Mouse (Mus musculus): Measurements from ENCODE around the gene Fras1.

Fras1 gene

DNA sequence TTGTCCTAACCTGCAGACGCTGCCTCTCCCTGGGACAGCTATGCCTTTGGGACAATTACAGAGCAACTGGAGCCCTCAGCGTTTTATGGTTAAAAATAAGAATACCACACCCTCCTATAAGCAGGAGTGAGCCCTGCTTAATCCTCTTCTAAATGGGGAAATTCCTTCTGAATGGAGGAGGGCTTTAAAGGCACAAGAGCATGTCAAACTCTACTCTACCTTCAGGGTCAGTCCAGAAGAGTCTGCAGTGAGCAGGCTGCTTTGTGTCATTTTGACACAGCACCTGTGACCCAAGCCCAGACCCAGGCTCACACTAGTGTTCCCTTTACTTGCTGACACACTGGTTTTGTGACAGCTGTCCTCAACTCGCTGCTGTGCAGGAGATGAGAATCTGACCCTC, 307.3 kb downstream of the Fras1 start:
- DNase-seq (ENCODE audit: low spot score): no peak

DNA sequence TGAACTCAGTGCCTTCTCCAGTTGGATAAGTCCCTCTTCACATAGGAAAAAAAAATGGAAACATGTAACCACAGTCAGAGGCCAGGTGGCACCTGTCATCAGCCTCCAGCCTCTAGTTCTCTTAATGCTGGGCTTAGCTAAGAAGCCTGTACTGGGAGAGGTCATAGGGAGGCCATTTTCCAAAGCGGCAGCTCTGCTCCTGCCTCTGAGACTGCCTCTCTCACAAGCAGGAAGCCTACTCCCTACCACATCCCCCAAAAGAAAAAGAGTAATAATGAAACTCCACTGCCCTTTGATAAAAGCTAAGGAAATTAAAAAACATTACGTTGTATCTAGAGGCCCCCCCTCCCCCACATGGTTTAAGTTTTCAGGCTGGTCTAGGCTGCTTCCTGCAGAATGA, 309.0 kb downstream of the Fras1 start:
- DNase-seq (ENCODE audit: low spot score): no peak

DNA sequence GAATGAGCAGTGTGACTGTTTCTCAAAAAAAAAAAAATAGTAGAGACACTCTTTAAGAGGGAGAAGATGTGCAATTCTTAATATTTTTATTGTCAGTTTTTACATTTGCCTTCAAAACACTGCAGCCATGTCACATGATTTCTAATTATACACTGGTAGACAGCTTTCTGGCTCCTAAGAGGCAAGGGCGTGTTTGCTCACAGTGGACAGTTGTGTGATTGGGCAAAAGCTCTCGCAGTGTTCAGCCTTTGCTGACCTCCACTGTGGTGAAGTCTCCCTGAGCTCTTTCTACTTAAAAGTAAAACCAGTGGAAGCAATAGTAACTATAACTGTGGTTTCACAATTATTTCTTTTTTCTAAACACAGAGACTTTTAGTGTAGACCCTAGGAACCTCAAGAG, 315.1 kb downstream of the Fras1 start:
- DNase-seq (ENCODE audit: low spot score): no peak

DNA sequence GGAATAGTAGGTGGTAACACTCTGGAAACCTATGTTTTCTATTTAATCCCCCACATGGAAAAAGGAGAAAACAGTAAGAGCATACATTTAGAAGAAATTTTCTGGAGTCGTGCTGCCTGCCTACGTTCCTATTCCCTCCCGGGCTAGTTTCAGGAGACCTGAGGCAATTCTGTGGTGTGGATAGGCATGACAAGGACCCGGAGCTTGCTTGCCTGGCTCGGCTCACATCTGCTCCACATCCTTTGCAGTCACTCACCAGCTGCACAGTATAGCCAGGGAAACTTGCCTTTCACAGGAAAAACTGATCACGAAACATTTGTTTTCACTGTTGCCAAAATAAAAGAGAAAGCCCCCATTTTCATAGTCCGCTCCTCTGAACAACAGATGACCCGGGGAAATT, 325.2 kb downstream of the Fras1 start:
- DNase-seq (ENCODE audit: low spot score): no peak

DNA sequence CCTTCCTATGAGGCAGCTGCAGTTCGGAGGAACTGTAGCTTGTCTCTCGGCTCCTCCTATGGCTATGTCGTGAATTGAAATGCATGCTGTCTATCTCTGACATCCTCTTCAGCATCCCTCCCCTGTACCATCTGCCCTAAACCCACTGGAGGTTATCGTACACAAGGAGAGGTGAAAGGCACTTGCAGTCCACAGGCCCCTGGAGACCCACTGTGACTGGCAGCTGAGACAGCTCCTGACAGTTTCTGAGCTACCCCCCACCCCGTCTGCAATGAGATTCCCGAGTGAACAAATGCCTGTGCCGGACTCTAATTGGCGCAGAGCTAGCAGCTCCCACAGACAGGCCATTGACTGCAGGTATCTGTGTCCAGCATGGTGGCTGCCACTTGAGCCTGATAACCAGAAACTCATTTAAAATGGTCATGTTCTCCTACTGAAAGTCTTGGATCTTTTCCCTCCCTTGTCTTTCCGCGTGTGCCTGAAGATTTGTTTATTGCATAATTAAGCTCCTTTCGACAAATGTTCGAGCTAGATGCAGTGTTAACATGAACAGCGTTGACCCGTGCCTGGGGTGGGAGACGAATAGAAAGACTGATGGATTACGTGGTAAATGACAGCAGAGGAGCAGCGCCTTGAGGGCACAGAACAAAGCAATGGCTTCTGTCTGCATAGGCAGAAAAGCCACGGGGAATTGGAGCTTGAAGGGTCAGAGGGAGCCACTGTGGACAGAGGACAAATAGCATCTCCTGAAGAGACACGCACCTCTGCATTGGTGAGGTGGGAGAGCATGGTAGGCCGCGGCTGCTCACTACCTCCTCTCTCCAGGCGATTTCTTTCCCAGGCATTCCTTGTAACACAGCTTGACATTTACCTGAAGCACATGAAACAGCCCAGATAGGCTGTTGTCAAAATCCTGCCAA, 329.2 kb downstream of the Fras1 start:
- DNase-seq (ENCODE audit: low spot score): peak; percentile 15

DNA sequence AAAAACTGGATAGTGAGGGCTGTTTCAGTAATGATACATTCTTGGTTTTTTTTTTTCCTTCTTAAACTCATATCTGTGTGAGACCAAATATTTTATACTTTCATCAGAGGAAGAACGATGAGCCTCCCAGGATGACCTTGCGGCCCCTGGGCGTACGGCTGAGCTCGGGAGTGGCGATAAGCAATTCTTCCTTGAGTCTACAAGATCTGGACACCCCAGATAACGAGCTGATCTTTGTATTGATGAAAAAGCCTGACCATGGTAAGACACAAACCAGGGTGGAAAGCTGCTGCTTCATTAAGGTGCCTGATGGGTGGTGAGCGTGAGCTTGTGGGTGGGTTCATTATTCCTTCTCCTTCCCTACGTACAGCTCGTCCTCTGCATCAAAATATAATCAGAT, 334.8 kb downstream of the Fras1 start:
- DNase-seq (ENCODE audit: low spot score): no peak

DNA sequence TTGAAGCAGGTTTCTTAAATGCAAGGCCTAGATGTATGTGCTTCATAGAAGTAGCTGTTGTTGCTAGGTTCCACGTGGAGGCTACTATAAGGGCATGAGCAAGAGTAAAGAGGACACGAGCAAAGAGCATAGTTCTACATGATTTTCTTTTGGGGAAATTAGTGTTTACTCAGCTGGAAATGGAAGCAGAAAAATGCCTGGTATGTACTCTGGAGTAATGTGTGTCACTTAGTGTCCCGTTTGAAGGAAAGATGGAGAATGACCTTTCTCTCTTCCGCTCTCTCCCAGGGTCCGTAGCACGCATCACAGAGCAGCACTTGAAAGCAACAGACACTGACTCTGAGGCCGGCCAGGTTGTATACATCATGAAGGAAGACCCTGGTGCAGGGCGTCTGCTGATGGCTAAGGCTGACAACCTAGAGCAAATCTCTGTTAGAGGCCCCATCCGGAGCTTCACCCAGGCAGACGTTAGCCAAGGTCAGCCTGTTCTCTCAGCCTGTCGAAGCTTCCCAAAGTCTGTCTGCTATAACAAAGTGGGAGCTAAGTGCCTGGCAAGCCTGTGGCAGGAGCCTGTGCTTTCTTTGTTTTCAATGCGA, 338.4 kb downstream of the Fras1 start:
- no peak for DNase-seq (ENCODE audit: low spot score)

DNA sequence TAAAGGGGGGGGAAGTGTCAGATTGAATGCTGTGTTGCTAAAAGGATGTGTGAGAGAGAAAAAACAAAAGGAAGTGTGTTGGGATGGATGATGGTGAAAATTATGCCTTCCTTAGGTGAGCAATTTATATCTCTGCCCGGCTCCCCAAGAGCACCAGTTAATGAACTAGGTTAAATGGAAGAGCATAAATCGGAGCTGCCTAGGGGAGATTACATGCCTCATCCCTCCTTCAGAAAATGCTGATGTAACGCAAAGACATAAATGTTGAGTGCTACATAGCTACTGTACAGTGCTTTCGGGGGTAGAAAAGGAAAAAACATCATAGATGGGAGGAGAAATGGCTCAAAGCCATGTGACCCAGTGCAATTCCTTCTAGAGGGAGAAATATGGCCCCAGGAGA, 339.0 kb downstream of the Fras1 start:
- DNase-seq (ENCODE audit: low spot score): no peak

DNA sequence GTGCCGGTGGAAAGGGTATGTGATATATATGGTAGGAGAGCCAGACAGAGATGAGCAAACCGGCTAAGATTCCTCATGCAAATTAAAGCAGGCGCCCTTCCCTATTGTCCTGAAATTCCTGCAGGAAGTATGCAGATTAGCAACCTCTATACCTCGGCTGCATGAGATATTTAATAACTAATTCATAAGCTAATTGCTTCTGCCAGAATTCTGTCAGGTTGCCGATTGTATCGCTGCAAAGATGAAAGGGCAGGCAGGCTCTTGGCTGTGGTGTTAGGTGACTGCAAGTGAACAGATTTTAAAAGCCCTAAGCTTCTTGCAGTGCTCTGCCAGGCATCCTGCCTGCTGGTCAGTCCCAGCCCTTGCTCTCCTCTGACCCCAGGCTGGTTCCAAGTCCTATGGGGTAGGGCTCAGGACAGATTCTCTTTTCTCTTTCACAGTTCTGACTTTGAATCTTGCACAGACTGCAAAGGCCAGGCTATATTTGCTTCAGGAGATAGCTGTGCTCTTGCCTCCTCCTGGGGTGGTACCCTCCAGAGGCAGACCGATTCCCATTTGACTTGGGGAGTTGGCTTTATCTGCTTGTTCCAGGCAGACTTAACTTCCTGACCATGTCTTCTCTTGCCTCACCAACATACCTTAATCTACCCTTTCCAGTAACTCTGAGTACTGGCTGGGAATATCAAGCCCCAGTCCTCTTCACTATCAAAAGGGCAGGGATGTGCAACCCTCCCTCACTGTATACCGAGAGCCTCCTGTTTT, 342.7 kb downstream of the Fras1 start:
- DNase-seq (ENCODE audit: low spot score): no peak

DNA sequence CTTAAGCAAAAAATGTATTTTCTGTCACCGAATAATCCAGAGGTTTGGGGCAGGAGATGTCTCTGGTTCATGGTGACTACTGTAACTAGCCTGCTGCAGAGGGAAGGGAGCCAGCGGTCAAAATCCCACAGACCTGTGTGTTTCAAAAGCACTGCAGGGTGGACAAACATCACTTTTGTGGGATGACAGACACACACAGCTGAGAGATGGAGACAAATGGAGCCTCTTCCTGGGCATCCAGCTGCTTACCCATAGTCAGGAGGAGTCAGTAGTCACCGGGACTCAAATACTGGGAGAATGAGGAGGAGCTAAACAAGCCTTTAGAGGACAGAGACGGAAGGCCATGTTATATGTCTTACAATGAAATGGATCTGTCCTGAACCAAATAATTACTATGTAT, 343.9 kb downstream of the Fras1 start:
- DNase-seq (ENCODE audit: low spot score): no peak

DNA sequence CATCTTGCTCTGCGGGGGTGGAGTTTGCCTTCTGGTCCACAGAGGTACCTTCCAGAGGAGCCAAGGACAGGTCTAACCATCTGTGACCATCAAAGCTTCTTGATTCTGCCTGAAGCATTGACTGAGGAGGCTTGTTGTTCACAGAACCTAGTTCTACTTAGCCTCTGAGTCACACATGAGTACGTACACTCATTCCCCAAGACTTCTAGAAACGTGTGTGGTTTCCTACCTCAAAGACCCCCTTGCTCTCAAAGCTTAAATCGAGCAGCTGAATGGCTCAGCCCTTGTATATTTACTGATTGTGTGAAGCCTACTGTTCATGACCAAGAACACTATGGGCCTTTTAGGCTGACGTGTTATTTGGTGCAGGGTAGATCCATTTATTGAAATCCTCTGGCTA, 344.8 kb downstream of the Fras1 start:
- DNase-seq (ENCODE audit: low spot score): no peak

DNA sequence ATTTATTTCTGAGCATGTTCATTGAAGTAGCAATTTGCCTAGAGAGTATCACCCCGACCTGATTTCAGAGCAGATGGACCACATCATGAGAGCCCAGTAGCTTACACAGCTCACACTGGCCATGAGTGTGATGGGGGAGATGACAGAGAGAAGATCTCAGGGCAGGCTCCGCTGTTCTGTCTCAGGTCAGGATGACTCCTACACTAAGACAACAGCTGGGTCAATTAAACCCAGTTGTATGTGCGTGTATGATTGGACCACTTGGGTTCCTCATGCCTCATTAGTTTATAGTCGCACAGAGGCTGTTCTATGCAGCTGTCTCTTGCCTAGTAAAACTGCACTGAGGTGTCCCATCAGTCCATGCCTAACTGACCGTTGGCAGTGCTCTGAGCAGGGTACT, 345.5 kb downstream of the Fras1 start:
- DNase-seq (ENCODE audit: low spot score): no peak

DNA sequence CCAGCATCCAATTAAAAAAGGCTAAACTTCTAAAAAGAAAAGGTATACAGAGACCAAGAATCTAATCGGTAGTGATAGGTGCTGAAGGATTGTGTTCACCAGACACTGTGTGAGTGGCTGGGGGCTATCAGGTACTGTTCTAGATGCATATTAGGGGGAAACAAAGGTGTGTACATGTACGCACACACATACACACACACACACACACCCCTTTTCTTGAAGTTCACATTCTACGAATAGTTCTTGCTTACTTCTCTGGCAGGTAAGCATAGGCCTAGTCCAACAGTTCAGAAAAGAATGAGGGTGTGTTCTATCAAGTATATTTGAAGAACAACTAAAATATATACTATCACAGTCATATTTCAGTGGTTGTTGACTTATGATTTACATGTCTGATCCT, 348.9 kb downstream of the Fras1 start:
- DNase-seq (ENCODE audit: low spot score): no peak

DNA sequence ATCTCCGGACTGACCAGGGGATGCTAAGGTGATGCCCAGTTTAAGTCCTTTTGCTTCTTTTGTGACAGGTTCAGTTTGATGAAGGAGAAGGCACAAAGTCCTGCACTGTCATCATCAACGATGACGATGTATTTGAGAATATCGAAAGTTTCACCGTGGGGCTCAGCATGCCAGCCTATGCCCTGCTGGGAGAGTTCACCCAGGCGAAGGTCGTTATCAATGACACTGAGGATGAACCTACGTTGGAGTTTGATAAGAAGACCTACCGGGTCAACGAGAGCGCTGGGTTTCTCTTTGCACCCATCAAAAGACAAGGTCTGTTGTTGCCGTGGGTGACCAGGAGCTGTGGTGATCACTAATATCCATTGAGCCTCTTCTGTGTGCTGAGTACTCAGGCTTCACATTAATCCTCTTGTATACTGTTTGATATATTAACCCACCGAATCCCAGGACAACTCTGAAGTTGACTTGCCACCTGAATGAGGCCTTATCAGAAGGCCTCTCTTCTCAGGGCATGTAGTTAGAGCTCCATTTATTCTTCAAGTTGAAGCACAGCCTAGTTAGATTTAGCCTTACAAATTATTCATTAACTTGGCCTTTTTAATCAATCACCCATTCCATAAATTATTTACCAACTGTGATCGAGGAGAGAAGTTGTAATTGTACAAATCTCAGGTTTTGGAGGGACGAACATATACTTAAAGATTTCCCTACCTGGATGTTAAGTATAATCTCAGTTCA, 365.6 kb downstream of the Fras1 start:
- DNase-seq (ENCODE audit: low spot score): no peak

DNA sequence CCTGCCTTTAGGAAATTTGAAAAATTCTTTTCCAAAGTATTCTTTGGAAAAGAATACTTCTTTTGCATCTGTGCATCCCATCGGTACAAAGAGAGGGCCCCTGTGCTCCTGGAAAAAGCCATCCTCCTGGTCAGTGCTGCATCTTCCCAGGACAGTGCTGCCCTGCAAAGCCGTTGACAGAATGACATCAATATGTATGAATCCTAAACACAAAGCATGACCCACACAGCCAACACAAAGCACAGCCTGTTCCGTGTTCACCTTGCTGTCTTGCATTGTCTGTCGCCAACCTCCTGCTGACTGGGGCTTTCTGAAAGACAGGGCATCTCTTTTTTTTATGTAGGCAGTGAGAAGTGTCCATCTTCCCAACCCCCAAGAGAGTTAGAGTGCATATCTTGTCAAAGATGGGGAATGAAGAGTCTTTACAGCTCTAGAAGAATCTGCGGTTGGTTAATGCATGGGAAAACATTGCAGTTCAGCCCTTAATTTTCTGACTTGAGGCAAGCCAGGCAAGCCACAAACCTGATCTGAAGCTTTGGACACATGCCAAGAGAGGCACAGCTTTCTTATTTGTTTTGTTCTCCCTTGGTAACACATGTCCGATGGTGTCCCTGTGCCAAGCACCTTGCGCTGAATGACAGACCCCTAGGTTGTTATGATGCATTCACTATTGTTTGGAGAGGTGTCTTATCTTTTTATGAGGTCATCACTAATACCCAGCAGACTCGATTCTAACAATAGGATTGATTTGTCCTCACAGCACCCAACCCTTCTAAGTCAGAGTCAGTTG, 373.6 kb downstream of the Fras1 start:
- no peak for DNase-seq (ENCODE audit: low spot score)

DNA sequence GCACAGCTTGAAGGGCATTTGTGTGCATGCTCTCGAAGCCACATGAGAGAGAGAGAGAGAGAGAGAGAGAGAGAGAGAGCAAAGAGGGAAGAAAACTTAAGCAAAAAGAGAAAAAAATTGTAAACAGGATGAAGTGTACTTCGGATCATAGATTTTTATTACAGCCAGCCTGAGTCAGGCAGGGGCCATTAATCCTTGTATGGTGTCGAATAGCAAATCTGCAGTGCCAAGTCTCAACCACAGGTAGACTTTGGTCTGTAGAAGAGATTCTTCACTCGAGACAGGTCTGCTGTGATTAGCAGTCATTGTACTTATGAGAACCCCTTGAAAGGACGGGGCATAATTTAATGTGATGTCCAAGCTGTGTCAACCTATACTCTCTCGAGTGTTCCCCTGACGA, 383.9 kb downstream of the Fras1 start:
- no peak for DNase-seq (ENCODE audit: low spot score)

DNA sequence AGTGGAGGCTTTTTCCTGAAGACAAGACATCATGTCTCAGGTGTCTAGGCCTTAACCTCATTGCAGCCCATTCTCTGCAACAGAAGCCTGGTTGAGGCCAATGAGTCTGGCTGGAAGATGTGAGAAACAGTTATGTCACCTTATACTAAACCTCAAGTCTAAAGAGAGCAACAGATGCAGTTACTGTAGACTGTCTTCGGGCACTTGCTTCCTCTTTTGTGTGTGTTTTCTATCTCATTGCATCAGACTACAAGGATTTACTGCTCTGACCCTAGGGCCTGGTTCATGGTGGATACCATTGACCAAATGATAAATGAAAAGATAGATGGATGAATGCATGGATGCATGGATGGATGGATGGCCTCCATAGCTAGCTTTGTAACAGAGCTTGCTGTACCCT, 388.3 kb downstream of the Fras1 start:
- no peak for DNase-seq (ENCODE audit: low spot score)

DNA sequence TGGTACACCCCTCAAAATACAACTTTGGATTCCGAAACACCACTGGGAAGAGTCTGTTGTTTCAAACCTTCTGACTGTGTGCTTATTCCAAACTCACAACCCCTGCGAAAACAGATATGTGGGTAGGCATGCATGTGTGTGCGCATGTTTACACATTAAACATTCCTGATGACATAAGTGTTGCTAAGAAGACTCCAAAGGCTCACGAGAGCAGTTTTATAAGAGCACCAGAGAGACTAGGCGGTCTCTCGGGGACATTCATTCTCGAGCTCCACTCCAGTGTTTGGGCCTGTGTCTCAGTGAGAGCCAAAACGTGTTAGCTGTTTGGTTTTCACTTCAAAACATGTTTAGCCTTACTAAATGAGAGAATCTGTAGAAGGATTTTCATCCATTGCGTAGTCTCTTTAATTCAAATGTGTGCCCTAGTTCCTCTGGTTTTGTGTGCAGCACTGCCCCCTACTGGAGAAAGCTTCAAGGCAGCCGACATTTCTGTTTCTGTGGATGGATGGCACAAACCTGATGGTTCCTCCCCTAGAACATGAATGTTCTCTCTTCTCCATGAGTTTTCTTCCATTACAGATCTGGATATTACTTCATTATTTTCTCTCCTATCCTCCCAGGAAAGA, 395.2 kb downstream of the Fras1 start:
- peak; percentile 86 for DNase-seq (ENCODE audit: low spot score)

DNA sequence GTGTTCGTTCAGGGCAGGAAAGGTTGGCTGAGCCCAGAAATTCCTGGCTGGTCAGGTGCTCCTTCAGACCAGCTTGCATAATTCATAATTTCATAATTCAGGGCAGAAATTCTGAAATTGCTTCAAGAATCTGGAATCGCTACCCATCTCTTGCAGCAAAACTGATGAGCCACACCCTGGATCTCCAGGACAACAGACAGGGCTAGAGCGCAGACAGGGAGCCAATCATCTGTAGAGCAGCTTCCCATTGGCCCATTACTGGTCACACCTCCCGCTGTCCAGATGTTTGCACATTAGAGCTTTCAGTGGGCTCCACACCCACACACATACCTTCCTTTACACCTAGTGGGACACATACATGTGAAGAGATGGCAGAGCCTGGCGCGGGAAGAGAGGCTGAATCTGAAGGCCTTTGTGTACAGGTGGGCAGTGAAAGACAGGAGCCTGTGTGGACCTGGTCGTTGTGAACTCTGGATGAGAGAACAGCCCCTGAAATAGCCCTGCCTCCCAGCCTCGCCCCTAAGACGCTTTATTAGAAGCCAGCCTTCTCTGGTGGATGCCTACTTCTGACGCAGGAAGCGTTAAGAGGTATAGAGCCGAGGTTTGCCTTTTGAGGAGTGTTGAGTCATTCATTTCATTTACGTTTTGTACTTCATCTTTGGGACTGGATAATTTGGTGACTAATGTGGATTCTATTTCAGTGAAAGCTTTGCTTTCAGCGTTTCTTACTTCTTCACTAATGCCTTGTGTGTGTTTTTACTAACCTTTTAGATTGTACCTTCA, 409.9 kb downstream of the Fras1 start:
- DNase-seq (ENCODE audit: low spot score): no peak

DNA sequence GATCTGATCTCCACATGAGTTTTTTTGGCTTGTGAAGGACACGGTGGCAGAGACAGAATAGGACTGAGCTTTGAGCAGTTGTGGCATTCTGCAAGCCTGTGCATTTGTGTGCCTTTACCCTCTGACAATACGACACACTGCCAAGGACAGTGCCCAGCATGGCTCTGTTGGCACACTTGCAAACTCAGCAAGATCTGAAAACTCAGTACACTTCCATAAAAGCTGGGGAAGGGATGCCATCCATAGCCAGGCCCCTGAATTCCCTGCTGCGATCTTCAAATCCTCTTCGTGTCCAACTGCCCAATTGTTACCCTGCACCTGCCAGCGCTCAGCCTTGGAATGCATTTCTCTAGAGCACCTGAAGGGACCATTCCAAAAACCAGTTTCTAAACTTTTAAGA, 411.3 kb downstream of the Fras1 start:
- DNase-seq (ENCODE audit: low spot score): no peak

All from retina, embryonic 14.5 days (tissue).